Mouse (Mus musculus) cerebellum, postnatal 10 days (tissue): ENCODE data around the gene Slc12a6.

ENCODE experiments used
- DNase-seq, 2 experiments: peaks; one replicate each; pipeline ENCODE4 v3.0.0; 2021; ENCODE audit warnings: mixed read lengths in 2 of 2

Slc12a6 gene

GRCm38 (mm10) chr2:112332051-112332898 lies 66.7 kb downstream of the Slc12a6 start:
- no peak for DNase-seq

- DNase-seq: no peak
Observed at GRCm38 (mm10) chr2:112337211-112337610, 71.6 kb downstream of the Slc12a6 start.

GRCm38 (mm10) chr2:112339736-112340135 lies 74.1 kb downstream of the Slc12a6 start:
- DNase-seq: no peak

GRCm38 (mm10) chr2:112341117-112341516 lies 75.5 kb downstream of the Slc12a6 start:
- no peak for DNase-seq

- DNase-seq: no peak
Observed at GRCm38 (mm10) chr2:112348246-112348645, 82.6 kb downstream of the Slc12a6 start.

GRCm38 (mm10) chr2:112353685-112354455 lies 88.2 kb downstream of the Slc12a6 start:
- no peak for DNase-seq

GRCm38 (mm10) chr2:112359611-112360010 lies 94.0 kb downstream of the Slc12a6 start:
- no peak for DNase-seq

- no peak for DNase-seq
Observed at GRCm38 (mm10) chr2:112360012-112360780, 94.6 kb downstream of the Slc12a6 start.

GRCm38 (mm10) chr2:112360781-112361169 lies 95.2 kb downstream of the Slc12a6 start:
- DNase-seq: no peak

GRCm38 (mm10) chr2:112367222-112367621 lies 101.6 kb downstream of the Slc12a6 start:
- peak in 1 of 2 experiments; percentile 9 for DNase-seq

GRCm38 (mm10) chr2:112367726-112368673 lies 102.4 kb downstream of the Slc12a6 start, which contains the start of gene Emc4:
Gene Emc4 (minus strand): TSS chr2:112368027.
- DNase-seq: peak; percentile 96 to 97

GRCm38 (mm10) chr2:112369941-112370340 lies 104.3 kb downstream of the Slc12a6 start:
- DNase-seq: peak in 1 of 2 experiments; percentile 18

GRCm38 (mm10) chr2:112373141-112373540 lies 107.5 kb downstream of the Slc12a6 start:
- DNase-seq: no peak

- no peak for DNase-seq
Observed at GRCm38 (mm10) chr2:112374610-112375009, 109.0 kb downstream of the Slc12a6 start.

- peak; percentile 98 for DNase-seq
Observed at GRCm38 (mm10) chr2:112378973-112379898, 113.6 kb downstream of the Slc12a6 start, which contains the start of gene Katnbl1. Gene Katnbl1 (plus strand): TSS chr2:112379211.

- DNase-seq: no peak
Observed at GRCm38 (mm10) chr2:112380131-112380530, 114.5 kb downstream of the Slc12a6 start.

- DNase-seq: no peak
Observed at GRCm38 (mm10) chr2:112381219-112381618, 115.6 kb downstream of the Slc12a6 start.

GRCm38 (mm10) chr2:112390843-112391242 lies 125.2 kb downstream of the Slc12a6 start:
- no peak for DNase-seq

GRCm38 (mm10) chr2:112391346-112392000 lies 125.8 kb downstream of the Slc12a6 start:
- no peak for DNase-seq

GRCm38 (mm10) chr2:112392689-112393088 lies 127.1 kb downstream of the Slc12a6 start:
- no peak for DNase-seq
